Mouse (Mus musculus): ENCODE results near the gene Epb41l4b. TPM values are rescaled to one million over a fixed set of nuclear protein-coding genes. Genes with fewer than 3 reads are reported as not detected.
A peak's percentile ranks its signal among the peaks of the same experiment; 100 is the strongest.

The Epb41l4b gene
- polyA plus RNA-seq, 1 experiment from 2014 or later = 1.2 TPM

- 50% methylated on average over 2 of the region's 2 CpGs for WGBS
- Histone ChIP-seq H3K4me3 (replicated peaks; ENCODE audit: low read length) (no peak overlapping the region), H3K36me3 (ENCODE audit: control insufficient read depth, insufficient read depth) (no peaks in the 10 kb centered on the region), H3K27me3 (replicated peaks; ENCODE audit: control insufficient read depth, insufficient read depth, low read length) (no peaks in the 10 kb centered on the region), H3K9ac (replicated peaks; ENCODE audit: low read depth, low read length) (no peak overlapping the region), H3K4me2 (ENCODE audit: low read length) (no peak overlapping the region), H3K27ac (ENCODE audit: low read length) (no peak overlapping the region), H3K4me1 (replicated peaks; ENCODE audit: control insufficient read depth, insufficient read depth, low read length) (no peaks in the 10 kb centered on the region), H3K9me3 (ENCODE audit: control insufficient read depth, low read length) (no peaks in the 10 kb centered on the region)
- no peak for ATAC-seq
These were observed 22.7 kb downstream of the Epb41l4b start for GRCm38 (mm10) chr4:57120563-57120962.

GRCm38 (mm10) chr4:57119976-57120375, 23.3 kb downstream of the Epb41l4b start:
- Histone ChIP-seq H3K27me3 (replicated peaks; ENCODE audit: control insufficient read depth, insufficient read depth, low read length) (no peaks in the 10 kb centered on the region), H3K9ac (replicated peaks; ENCODE audit: low read depth, low read length) (no peak overlapping the region), H3K4me3 (replicated peaks; ENCODE audit: low read length) (no peak overlapping the region), H3K27ac (ENCODE audit: low read length) (no peak overlapping the region), H3K4me1 (replicated peaks; ENCODE audit: control insufficient read depth, insufficient read depth, low read length) (no peaks in the 10 kb centered on the region), H3K4me2 (ENCODE audit: low read length) (no peak overlapping the region), H3K9me3 (ENCODE audit: control insufficient read depth, low read length) (no peaks in the 10 kb centered on the region), H3K36me3 (ENCODE audit: control insufficient read depth, insufficient read depth) (no peaks in the 10 kb centered on the region)
- WGBS = 92% methylated on average over 6 of the region's 6 CpGs
- no peak for ATAC-seq

DNA sequence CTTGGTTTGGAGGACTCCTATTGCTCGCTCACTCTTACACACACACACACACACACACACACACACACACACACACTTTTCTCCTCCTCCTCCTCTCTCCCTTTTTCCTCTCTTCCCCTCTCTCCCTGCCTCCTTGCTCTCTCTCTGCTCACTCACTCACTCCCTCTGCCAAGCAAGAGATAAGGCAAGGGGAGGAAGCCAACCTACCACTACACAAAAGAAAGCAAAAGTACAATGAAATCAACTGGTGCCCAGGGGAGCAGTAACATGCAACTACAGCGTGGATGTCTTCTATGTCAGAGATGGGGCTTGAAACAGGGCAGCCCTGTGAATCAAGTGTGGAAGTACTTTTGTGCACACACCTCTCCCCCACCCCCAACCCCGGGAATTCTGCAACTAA, 24.4 kb downstream of the Epb41l4b start:
- WGBS = 72% methylated on average over 3 of the region's 3 CpGs
- H3K9ac ChIP-seq (replicated peaks; ENCODE audit: low read depth, low read length) = no peak overlapping the region
- no peaks in the 10 kb centered on the region for H3K4me1 ChIP-seq (replicated peaks; ENCODE audit: control insufficient read depth, insufficient read depth, low read length)
- no peak for ATAC-seq
- H3K27ac ChIP-seq (ENCODE audit: low read length) = no peak overlapping the region
- H3K27me3 ChIP-seq (replicated peaks; ENCODE audit: control insufficient read depth, insufficient read depth, low read length) = no peaks in the 10 kb centered on the region
- H3K36me3 ChIP-seq (ENCODE audit: control insufficient read depth, insufficient read depth) = no peaks in the 10 kb centered on the region
- no peak overlapping the region for H3K4me3 ChIP-seq (replicated peaks; ENCODE audit: low read length)
- H3K9me3 ChIP-seq (ENCODE audit: control insufficient read depth, low read length) = no peaks in the 10 kb centered on the region
- H3K4me2 ChIP-seq (ENCODE audit: low read length) = no peak overlapping the region

- Histone ChIP-seq H3K36me3 (ENCODE audit: control insufficient read depth, insufficient read depth) (no peaks in the 10 kb centered on the region), H3K9ac (replicated peaks; ENCODE audit: low read depth, low read length) (no peak overlapping the region), H3K4me3 (replicated peaks; ENCODE audit: low read length) (no peak overlapping the region), H3K9me3 (ENCODE audit: control insufficient read depth, low read length) (no peaks in the 10 kb centered on the region), H3K4me1 (replicated peaks; ENCODE audit: control insufficient read depth, insufficient read depth, low read length) (no peaks in the 10 kb centered on the region), H3K27me3 (replicated peaks; ENCODE audit: control insufficient read depth, insufficient read depth, low read length) (no peaks in the 10 kb centered on the region), H3K27ac (ENCODE audit: low read length) (no peak overlapping the region), H3K4me2 (ENCODE audit: low read length) (no peak overlapping the region)
- no peak for ATAC-seq
- WGBS = 93% methylated on average over 6 of the region's 6 CpGs
These were observed 27.0 kb downstream of the Epb41l4b start for GRCm38 (mm10) chr4:57116278-57116677.

- Histone ChIP-seq H3K4me2 (ENCODE audit: low read length) (no peak overlapping the region), H3K4me1 (replicated peaks; ENCODE audit: control insufficient read depth, insufficient read depth, low read length) (no peaks in the 10 kb centered on the region), H3K27me3 (replicated peaks; ENCODE audit: control insufficient read depth, insufficient read depth, low read length) (no peaks in the 10 kb centered on the region), H3K9me3 (ENCODE audit: control insufficient read depth, low read length) (no peaks in the 10 kb centered on the region), H3K4me3 (replicated peaks; ENCODE audit: low read length) (no peak overlapping the region), H3K36me3 (ENCODE audit: control insufficient read depth, insufficient read depth) (no peaks in the 10 kb centered on the region), H3K27ac (ENCODE audit: low read length) (no peak overlapping the region), H3K9ac (replicated peaks; ENCODE audit: low read depth, low read length) (no peak overlapping the region)
- ATAC-seq = no peak
- WGBS = 87% methylated on average over 19 of the region's 19 CpGs
These were observed 28.3 kb downstream of the Epb41l4b start for GRCm38 (mm10) chr4:57114617-57115592.

GRCm38 (mm10) chr4:57113472-57114216, 29.6 kb downstream of the Epb41l4b start:
- no peaks in the 10 kb centered on the region for H3K4me1 ChIP-seq (replicated peaks; ENCODE audit: control insufficient read depth, insufficient read depth, low read length)
- no peak for ATAC-seq
- H3K4me3 ChIP-seq (replicated peaks; ENCODE audit: low read length) = no peak overlapping the region
- H3K4me2 ChIP-seq (ENCODE audit: low read length) = no peak overlapping the region
- 64% methylated on average over 7 of the region's 7 CpGs for WGBS
- no peak overlapping the region for H3K9ac ChIP-seq (replicated peaks; ENCODE audit: low read depth, low read length)
- no peaks in the 10 kb centered on the region for H3K9me3 ChIP-seq (ENCODE audit: control insufficient read depth, low read length)
- H3K27ac ChIP-seq (ENCODE audit: low read length) = no peak overlapping the region
- no peaks in the 10 kb centered on the region for H3K27me3 ChIP-seq (replicated peaks; ENCODE audit: control insufficient read depth, insufficient read depth, low read length)
- H3K36me3 ChIP-seq (ENCODE audit: control insufficient read depth, insufficient read depth) = no peaks in the 10 kb centered on the region

DNA sequence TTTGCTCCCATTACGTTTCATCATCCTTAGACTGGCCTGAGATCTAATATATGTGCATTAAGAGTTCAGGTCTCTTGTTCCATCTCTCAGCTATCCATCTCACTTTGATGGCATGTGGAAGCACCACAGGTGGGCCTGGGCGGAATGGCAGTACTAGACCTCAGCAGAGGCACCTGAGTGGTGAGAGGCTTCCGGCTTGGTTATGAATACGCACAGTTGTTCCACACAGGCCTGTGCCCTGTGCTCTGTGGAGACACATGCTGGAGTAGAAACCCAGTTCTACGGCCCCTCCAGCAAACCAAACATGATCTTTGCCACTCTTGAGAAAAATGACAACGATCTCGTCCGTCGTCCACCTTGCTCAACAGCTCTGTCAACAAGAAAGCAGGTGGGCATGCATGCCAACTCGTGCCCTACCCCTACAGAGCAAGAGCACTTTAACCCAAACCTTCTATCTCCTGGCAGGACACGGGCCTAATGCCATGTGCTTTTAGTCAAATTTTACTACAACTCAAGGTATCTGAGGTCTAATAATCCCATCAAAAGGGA, 31.2 kb downstream of the Epb41l4b start:
- Histone ChIP-seq H3K4me2 (ENCODE audit: low read length) (no peak overlapping the region), H3K9me3 (ENCODE audit: control insufficient read depth, low read length) (no peaks in the 10 kb centered on the region), H3K36me3 (ENCODE audit: control insufficient read depth, insufficient read depth) (no peaks in the 10 kb centered on the region), H3K4me3 (replicated peaks; ENCODE audit: low read length) (no peak overlapping the region), H3K4me1 (replicated peaks; ENCODE audit: control insufficient read depth, insufficient read depth, low read length) (no peaks in the 10 kb centered on the region), H3K27me3 (replicated peaks; ENCODE audit: control insufficient read depth, insufficient read depth, low read length) (no peaks in the 10 kb centered on the region), H3K27ac (ENCODE audit: low read length) (no peak overlapping the region), H3K9ac (replicated peaks; ENCODE audit: low read depth, low read length) (no peak overlapping the region)
- WGBS = 93% methylated on average over 11 of the region's 11 CpGs
- ATAC-seq = no peak

DNA sequence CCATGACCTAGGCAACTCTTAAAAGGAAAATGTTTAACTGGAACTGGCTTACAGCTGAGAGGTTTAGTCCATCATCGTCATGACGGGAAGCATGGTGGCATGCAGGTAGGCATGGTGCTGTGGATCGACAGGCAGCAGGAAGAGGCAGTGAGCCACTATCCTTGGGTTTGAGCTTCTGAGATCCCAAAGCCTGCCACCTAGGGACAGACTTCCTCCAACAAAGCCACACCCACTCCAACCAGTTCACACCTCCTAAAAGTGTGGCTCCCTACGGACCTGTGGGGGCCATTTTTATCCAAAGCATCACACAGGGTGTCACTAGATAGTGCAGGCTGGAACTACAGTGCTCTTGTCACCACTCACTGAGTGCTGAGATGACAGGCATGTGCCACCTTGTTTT, 31.8 kb downstream of the Epb41l4b start:
- no peak overlapping the region for H3K9ac ChIP-seq (replicated peaks; ENCODE audit: low read depth, low read length)
- ATAC-seq = no peak
- H3K9me3 ChIP-seq (ENCODE audit: control insufficient read depth, low read length) = no peaks in the 10 kb centered on the region
- H3K27me3 ChIP-seq (replicated peaks; ENCODE audit: control insufficient read depth, insufficient read depth, low read length) = no peaks in the 10 kb centered on the region
- 91% methylated on average over 4 of the region's 4 CpGs for WGBS
- H3K36me3 ChIP-seq (ENCODE audit: control insufficient read depth, insufficient read depth) = no peaks in the 10 kb centered on the region
- no peak overlapping the region for H3K4me2 ChIP-seq (ENCODE audit: low read length)
- no peaks in the 10 kb centered on the region for H3K4me1 ChIP-seq (replicated peaks; ENCODE audit: control insufficient read depth, insufficient read depth, low read length)
- no peak overlapping the region for H3K27ac ChIP-seq (ENCODE audit: low read length)
- H3K4me3 ChIP-seq (replicated peaks; ENCODE audit: low read length) = no peak overlapping the region

GRCm38 (mm10) chr4:57109543-57109942, 33.7 kb downstream of the Epb41l4b start:
- no peaks in the 10 kb centered on the region for H3K9me3 ChIP-seq (ENCODE audit: control insufficient read depth, low read length)
- no peak overlapping the region for H3K9ac ChIP-seq (replicated peaks; ENCODE audit: low read depth, low read length)
- 35% methylated on average over 4 of the region's 4 CpGs for WGBS
- no peaks in the 10 kb centered on the region for H3K4me1 ChIP-seq (replicated peaks; ENCODE audit: control insufficient read depth, insufficient read depth, low read length)
- no peaks in the 10 kb centered on the region for H3K27me3 ChIP-seq (replicated peaks; ENCODE audit: control insufficient read depth, insufficient read depth, low read length)
- no peak overlapping the region for H3K4me2 ChIP-seq (ENCODE audit: low read length)
- no peak overlapping the region for H3K4me3 ChIP-seq (replicated peaks; ENCODE audit: low read length)
- ATAC-seq = peak; percentile 57; the same call in 1 of the 2 replicates
- no peak overlapping the region for H3K27ac ChIP-seq (ENCODE audit: low read length)
- no peaks in the 10 kb centered on the region for H3K36me3 ChIP-seq (ENCODE audit: control insufficient read depth, insufficient read depth)
